Mouse (Mus musculus) thymus, adult 2 months (tissue): Measurements from ENCODE around the gene Golga1.

ENCODE experiments used
- CTCF ChIP-seq: fragments of 200-500 bp; IDR thresholded peaks from 2 replicates; pipeline ENCODE4 v1.5.1; 2012; ENCODE audit warnings: mild to moderate bottlenecking, control low read depth, low read length, moderate library complexity, borderline replicate concordance; ENCODE audit not compliant: control insufficient read depth, poor library complexity, insufficient read depth; ENCODE audit errors: extremely low read depth
- POLR2A ChIP-seq: fragments of 200-500 bp; IDR thresholded peaks from 2 replicates; pipeline ENCODE4 v1.6.1; 2012; ENCODE audit warnings: mild to moderate bottlenecking, low read length, control low read depth, moderate library complexity; ENCODE audit not compliant: control insufficient read depth, poor library complexity, insufficient read depth; ENCODE audit errors: extremely low read depth

- TF ChIP-seq CTCF (no peak), POLR2A (no peak)
Observed at GRCm38 (mm10) chr2:38987371-38987770, 78.0 kb downstream of the Golga1 start.
